Mouse (Mus musculus) hindbrain, embryonic 14.5 days (tissue): ENCODE data around the gene Ano6. TPM values are rescaled to one million over a fixed set of nuclear protein-coding genes. Genes with fewer than 3 reads are reported as not detected.

Source experiments
- ATAC-seq: fragments of 200-750 bp; cut with Nextera tagmentation; 2 replicates; pipeline ENCODE4 v1.8.0; 2017; ENCODE audit warnings: moderate number of reproducible peaks, mild to moderate bottlenecking, moderate TSS enrichment, moderate library complexity; ENCODE audit not compliant: low FRiP score
- DNase-seq: peaks from one replicate; pipeline ENCODE4 v3.0.0-alpha.2; 2015; ENCODE audit warnings: low spot score
- H3K27ac ChIP-seq: fragments of 300-500 bp; sonication (generic); 2 replicates; pipeline ENCODE4 v1.5.1; 2014; ENCODE audit warnings: mild to moderate bottlenecking, moderate library complexity
- H3K27me3 ChIP-seq: fragments of 300-500 bp; sonication (generic); 2 replicates; pipeline ENCODE4 v1.6.1; 2014; ENCODE audit warnings: mild to moderate bottlenecking, low read length, mixed read lengths; ENCODE audit not compliant: control insufficient read depth, insufficient read depth
- H3K36me3 ChIP-seq: fragments of 300-500 bp; sonication (generic); replicated peaks from 2 replicates; pipeline ENCODE4 v1.6.1; 2014; ENCODE audit not compliant: control insufficient read depth, insufficient read depth
- H3K4me1 ChIP-seq: fragments of 300-500 bp; sonication (generic); replicated peaks from 2 replicates; pipeline ENCODE4 v1.6.1; 2014; ENCODE audit warnings: antibody characterized with exemption, low read length, mixed read lengths; ENCODE audit not compliant: control insufficient read depth, insufficient read depth
- H3K4me2 ChIP-seq: fragments of 300-500 bp; sonication (generic); replicated peaks from 2 replicates; pipeline ENCODE4 v1.6.1; 2014; ENCODE audit warnings: mild to moderate bottlenecking, moderate library complexity
- H3K4me3 ChIP-seq: fragments of 300-500 bp; sonication (generic); replicated peaks from 2 replicates; pipeline ENCODE4 v1.5.1; 2014; ENCODE audit warnings: mild to moderate bottlenecking, low read length
- H3K9ac ChIP-seq: fragments of 300-500 bp; sonication (generic); 2 replicates; pipeline ENCODE4 v1.6.1; 2014
- H3K9me3 ChIP-seq: fragments of 300-500 bp; sonication (generic); 2 replicates; pipeline ENCODE4 v1.6.1; 2016; ENCODE audit warnings: low read length; ENCODE audit not compliant: control insufficient read depth
- WGBS: fragments of 180-500 bp; shearing (Covaris S2); extraction: QIAGEN DNeasy Blood & Tissue Kit; methylation state at CpG from one replicate; pipeline ENCODE4 v1.1.7; 2014; 5-methylcytosine and 5-hydroxymethylcytosine counted together
- polyA plus RNA-seq: library from polyadenylated mRNA; unstranded; fragments of >200 nt; fragmentation: Nextera tagmentation; extraction: Ambion mirVana; gene quantifications from 2 replicates; pipeline ENCODE4 v1.2.1, GENCODE M21; 2014

The Ano6 gene
- polyA plus RNA-seq, 1 experiment from 2014 or later = 33.2 TPM

DNA sequence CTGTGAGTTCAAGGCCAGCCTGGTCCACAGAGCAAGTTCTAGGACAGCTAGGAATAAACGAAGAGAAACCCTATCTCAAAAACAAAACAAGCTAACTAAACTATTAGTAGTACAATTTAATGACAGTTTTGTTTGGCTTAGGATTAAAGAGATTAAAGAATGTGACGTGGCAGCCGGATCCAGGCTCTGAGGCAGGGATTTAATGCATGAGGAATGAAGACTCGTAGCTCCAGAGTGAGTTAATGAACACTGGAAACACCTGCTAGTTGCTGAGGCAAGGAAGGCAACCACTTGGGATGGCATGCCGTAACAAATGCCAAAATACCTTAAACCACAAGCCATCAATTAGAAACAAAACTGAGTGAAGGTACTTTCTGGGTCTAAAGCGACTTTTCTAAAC lies 153.7 kb downstream of the Ano6 start:
- 85% methylated on average over 6 of the region's 6 CpGs for WGBS
- no peak overlapping the region for H3K9ac ChIP-seq
- H3K36me3 ChIP-seq = peaks cover 25% of the 10 kb centered on the region
- 0 out of 2 replicates have a peak, but pooled peaks cover 2% of the 10 kb centered on the region for H3K9me3 ChIP-seq
- no peak overlapping the region for H3K4me3 ChIP-seq
- ATAC-seq (no peak), DNase-seq (no peak)
- no peak overlapping the region for H3K4me2 ChIP-seq
- peaks cover 12% of the 10 kb centered on the region for H3K4me1 ChIP-seq
- H3K27me3 ChIP-seq = no peaks in the 10 kb centered on the region
- no peak overlapping the region for H3K27ac ChIP-seq

DNA sequence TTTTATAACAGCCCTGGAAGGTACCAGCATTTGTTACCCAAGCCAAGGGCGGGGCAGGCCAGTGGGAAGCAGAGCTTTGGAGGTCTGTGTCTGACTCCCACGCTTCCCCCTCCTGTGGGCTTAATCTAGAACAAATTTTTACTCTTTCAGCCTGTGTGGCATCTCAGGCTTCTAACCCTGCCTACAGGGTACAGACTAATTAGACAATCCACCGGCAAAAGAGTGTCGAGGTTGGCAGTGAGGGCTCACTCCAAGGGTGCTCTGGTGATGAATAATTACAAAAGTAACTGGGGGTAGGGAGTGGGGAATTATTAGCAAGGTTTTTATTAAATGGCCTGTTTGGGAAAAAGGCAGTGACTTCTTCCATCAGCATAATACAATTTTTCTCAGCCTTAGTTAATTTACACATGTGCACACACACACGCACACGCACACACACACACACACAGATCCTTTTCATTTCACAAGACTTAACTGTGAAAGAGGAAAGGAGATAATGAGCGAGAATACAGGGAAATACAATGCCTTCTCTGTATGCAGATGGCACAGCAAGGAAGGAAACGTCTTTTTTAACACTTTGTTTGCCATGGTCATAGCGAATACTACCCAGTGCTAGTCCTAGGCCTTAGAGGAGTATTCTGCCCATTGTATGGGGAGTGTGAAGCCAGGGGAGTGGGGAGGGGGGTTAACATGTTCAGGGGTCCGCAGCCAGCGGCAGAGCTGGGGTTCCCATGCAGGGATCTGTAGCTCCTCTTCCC lies 155.5 kb downstream of the Ano6 start:
- Histone ChIP-seq H3K4me1 (peaks cover 12% of the 10 kb centered on the region), H3K36me3 (peaks cover 38% of the 10 kb centered on the region), H3K27ac (peak overlapping the region; percentile 46), H3K27me3 (no peaks in the 10 kb centered on the region), H3K4me2 (no peak overlapping the region), H3K9ac (peak overlapping the region; percentile 11; the same call in 1 of the 2 replicates), H3K4me3 (no peak overlapping the region), H3K9me3 (no peaks in the 10 kb centered on the region)
- ATAC-seq (no peak), DNase-seq (peak; percentile 48)
- 41% methylated on average over 11 of the region's 11 CpGs for WGBS

DNA sequence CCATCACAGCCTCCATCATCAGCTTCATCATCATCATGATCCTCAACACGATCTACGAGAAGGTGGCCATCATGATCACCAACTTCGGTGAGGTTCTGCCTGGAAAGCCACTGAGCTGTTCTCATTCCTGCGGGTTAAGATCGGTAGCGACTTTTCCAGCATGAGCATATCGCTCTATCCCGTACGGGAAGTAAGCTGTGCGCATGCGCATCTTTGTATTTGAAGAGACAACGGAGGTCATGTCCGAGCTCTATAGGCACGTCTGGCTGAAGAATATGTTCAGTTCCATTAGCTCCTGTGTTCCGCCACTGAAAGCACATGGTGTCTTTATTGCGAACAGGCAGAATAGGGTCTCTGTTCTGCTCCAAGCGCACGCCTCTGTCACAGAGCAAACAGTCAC lies 157.8 kb downstream of the Ano6 start:
- WGBS = 95% methylated on average over 18 of the region's 18 CpGs
- H3K4me1 ChIP-seq = peaks cover 12% of the 10 kb centered on the region

DNA sequence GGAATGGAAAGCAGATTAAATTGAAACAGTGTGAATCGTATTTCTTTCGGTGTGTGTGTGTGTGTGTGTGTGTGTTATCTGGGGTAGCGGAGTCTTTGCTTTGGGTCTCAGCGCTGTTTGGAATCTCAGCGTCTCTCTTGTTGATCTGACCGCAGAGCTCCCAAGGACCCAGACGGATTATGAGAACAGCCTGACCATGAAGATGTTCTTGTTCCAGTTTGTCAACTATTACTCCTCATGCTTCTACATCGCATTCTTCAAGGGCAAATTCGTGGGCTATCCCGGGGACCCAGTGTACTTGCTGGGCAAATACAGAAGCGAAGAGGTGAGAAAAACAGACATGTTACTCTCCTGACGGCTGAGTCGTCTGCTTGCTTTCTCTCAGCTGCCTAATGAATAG lies 158.7 kb downstream of the Ano6 start:
- peaks cover 35% of the 10 kb centered on the region for H3K36me3 ChIP-seq
- WGBS = 94% methylated on average over 13 of the region's 13 CpGs

More for the DNA sequence above, 157.8 kb downstream of the Ano6 start:
- no peak for DNase-seq
- no peaks in the 10 kb centered on the region for H3K9me3 ChIP-seq
- peaks cover 35% of the 10 kb centered on the region for H3K36me3 ChIP-seq
- no peak overlapping the region for H3K9ac ChIP-seq
- H3K27ac ChIP-seq = no peak overlapping the region
- H3K4me3 ChIP-seq = no peak overlapping the region
- no peak for ATAC-seq
- H3K4me2 ChIP-seq = no peak overlapping the region
- no peaks in the 10 kb centered on the region for H3K27me3 ChIP-seq

DNA sequence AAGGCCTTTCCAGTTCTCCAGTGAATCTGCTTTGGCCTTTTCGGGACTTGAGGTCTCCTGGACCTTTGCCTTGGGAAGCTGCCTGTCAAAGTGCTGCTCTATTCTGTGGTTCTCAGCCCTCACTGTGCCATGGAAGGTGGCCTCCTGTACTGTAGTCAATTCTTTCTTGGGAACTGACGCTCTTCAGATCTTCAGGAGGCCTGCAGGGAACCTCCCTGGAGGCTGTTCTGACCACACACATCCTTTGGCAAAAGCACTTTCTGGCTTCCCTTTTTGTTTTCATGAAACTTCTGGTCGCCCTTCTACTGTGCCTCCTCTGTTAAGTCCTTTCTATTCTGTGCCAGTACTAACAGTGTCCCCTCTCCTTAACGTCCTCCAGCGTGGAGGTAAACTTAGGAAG lies 160.9 kb downstream of the Ano6 start:
- H3K4me3 ChIP-seq = no peak overlapping the region
- H3K4me2 ChIP-seq = no peak overlapping the region
- ATAC-seq = no peak
- DNase-seq = no peak
- H3K27ac ChIP-seq = no peak overlapping the region
- H3K36me3 ChIP-seq = peaks cover 45% of the 10 kb centered on the region
- H3K9ac ChIP-seq = no peak overlapping the region
- WGBS = 49% methylated on average over 5 of the region's 5 CpGs
- no peaks in the 10 kb centered on the region for H3K27me3 ChIP-seq
- H3K9me3 ChIP-seq = no peaks in the 10 kb centered on the region
- H3K4me1 ChIP-seq = 0 out of 2 replicates have a peak, but pooled peaks cover 1% of the 10 kb centered on the region

More for the DNA sequence above, 158.7 kb downstream of the Ano6 start:
- DNase-seq = no peak
- Histone ChIP-seq H3K9ac (no peak overlapping the region), H3K27me3 (no peaks in the 10 kb centered on the region), H3K4me3 (no peak overlapping the region), H3K9me3 (no peaks in the 10 kb centered on the region), H3K4me1 (peaks cover 12% of the 10 kb centered on the region), H3K27ac (no peak overlapping the region), H3K4me2 (no peak overlapping the region)
- no peak for ATAC-seq

DNA sequence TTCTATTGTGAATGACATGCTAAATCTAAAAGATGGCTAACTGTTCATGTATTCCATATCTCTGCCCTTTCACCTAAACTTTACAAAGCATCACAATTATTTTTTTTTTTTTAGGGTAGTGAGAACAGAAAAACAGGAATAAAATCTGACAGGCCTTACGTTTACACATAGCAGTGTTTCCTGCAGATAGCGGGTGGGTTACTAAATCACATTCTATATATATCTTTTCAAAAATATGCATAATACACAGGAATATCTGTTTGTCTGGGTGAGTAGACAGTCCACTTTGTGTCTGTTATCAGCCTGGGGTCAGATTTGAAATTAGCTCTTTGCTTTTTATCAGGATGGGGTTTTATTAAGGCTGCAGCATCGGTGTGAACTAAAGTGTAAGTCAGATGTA lies 166.0 kb downstream of the Ano6 start:
- Histone ChIP-seq H3K4me3 (no peak overlapping the region), H3K9ac (no peak overlapping the region), H3K9me3 (no peaks in the 10 kb centered on the region), H3K27me3 (no peaks in the 10 kb centered on the region), H3K36me3 (peaks cover 17% of the 10 kb centered on the region; the same call in 1 of the 2 replicates), H3K27ac (no peak overlapping the region), H3K4me2 (no peak overlapping the region), H3K4me1 (no peaks in the 10 kb centered on the region)
- DNase-seq (no peak), ATAC-seq (no peak)
- 93% methylated on average over 3 of the region's 3 CpGs for WGBS

DNA sequence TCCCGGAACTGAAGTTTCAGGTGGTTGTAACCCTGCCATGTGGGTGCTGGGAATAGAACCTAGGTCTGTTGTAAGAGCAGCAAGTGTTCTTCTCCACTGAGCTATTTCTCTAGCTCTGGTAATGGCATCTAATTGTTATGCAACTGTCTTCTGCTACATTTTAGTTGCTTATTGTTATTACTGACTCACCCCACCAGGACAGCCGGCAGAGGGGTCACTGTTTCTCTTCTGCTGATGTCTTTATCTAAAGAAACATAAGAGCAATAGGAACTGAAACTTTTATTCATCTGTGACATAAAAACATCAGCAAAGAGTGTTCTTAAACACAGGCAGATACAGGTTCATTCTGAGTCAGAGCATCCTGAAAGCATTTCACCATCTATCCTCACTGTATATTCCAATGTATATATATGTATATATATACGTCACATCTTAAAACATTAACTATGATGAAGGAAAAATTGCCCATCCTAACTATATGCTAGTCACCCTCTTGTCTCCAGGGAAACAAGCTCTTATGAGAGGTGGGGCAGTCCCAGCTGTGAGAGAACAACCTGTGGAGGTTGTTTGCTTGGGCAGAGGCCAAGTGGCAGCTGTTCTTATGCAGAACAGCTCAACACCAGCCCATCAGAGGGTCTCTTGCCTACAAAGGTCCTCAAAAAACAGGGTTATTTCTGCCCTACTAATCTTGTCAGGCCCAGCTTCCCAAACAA lies 171.9 kb downstream of the Ano6 start:
- peaks cover 14% of the 10 kb centered on the region; the same call in 1 of the 2 replicates for H3K36me3 ChIP-seq
- ATAC-seq = no peak
- no peak overlapping the region for H3K9ac ChIP-seq
- no peak overlapping the region for H3K4me2 ChIP-seq
- H3K27ac ChIP-seq = no peak overlapping the region
- H3K4me1 ChIP-seq = peaks cover 17% of the 10 kb centered on the region
- no peaks in the 10 kb centered on the region for H3K27me3 ChIP-seq
- DNase-seq = no peak
- WGBS = 80% methylated on average over 3 of the region's 3 CpGs
- no peaks in the 10 kb centered on the region for H3K9me3 ChIP-seq
- H3K4me3 ChIP-seq = no peak overlapping the region

DNA sequence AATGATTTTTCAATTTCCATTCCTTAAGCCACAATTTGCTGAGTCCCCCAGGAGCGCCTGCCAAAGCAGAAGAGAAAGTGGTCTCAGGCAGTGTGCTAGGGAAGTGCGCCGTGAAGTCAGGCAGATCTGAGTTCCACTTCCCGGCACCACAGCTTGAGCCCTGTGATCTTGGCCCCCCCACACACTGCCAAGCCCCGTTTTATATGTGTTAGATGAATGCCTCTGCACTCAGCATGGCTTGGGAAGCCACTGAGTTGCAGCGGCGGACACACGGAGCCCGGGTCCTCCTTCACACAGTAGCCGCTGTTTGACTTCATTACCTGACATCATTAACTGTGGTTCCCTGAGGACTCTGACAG lies 172.5 kb downstream of the Ano6 start:
- H3K4me3 ChIP-seq = no peak overlapping the region
- no peak for DNase-seq
- 0 out of 2 replicates have a peak overlapping the region, but pooled peaks have one; percentile 34 for H3K27ac ChIP-seq
- H3K4me1 ChIP-seq = peaks cover 17% of the 10 kb centered on the region
- ATAC-seq = no peak
- no peak overlapping the region for H3K4me2 ChIP-seq
- H3K9ac ChIP-seq = no peak overlapping the region
- H3K27me3 ChIP-seq = no peaks in the 10 kb centered on the region
- H3K9me3 ChIP-seq = no peaks in the 10 kb centered on the region
- WGBS = 50% methylated on average over 10 of the region's 10 CpGs
- peaks cover 14% of the 10 kb centered on the region; the same call in 1 of the 2 replicates for H3K36me3 ChIP-seq

DNA sequence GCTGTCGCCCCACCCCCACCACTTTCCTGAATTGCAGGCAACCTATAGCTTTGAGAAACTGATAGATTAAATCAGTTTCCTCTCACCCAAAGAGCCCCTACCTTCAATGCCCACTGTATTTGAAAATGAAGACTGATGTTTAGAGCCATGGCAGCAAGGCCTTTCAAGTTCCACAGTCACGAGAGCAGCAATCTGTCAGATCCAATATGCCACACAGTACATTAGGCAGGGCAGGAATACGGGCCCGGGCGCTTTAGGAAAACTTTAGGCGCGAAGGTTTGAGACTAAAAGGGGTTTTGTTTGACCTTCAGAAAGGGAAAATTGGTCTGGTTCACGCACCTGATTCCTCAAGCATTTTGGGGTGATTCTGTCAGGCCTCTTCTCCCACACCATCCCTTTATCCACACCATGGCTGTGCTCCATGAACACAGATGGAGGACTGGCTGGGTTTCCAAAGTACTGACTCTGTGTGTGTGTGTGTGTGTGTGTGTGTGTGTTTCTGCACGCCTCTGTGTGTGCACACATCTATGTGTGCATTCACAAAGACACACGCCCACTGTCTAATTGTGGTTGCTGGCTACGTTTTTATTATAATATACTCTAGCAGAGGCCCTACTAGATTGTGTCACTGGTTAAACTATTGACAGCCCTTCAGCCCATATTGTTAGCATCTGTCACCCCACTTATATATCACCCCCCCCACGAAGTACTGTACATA lies 173.0 kb downstream of the Ano6 start:
- no peak for ATAC-seq
- 77% methylated on average over 12 of the region's 12 CpGs for WGBS

More for the DNA sequence above, 173.0 kb downstream of the Ano6 start:
- no peaks in the 10 kb centered on the region for H3K9me3 ChIP-seq
- peaks cover 17% of the 10 kb centered on the region for H3K4me1 ChIP-seq
- no peak overlapping the region for H3K9ac ChIP-seq
- DNase-seq = no peak
- no peak overlapping the region for H3K4me2 ChIP-seq
- peak overlapping the region; percentile 34 for H3K27ac ChIP-seq
- H3K4me3 ChIP-seq = no peak overlapping the region
- no peaks in the 10 kb centered on the region for H3K27me3 ChIP-seq
- peaks cover 17% of the 10 kb centered on the region; the same call in 1 of the 2 replicates for H3K36me3 ChIP-seq
